Mouse (Mus musculus) lung, adult 2 months (tissue): ENCODE measurements at regions not wholly inside any gene's neighbourhood (a gene's known extent, or its start where the extent isn't known, plus 50 kb on each side); places are given as distances from the start of the nearest gene placed in this dataset.

ENCODE experiments used
- CTCF ChIP-seq: fragments of 200-500 bp; IDR thresholded peaks from 2 replicates; pipeline ENCODE4 v1.5.1; 2011; ENCODE audit warnings: mild to moderate bottlenecking, low read length, control low read depth; ENCODE audit not compliant: insufficient read depth
- POLR2A ChIP-seq: fragments of 200-500 bp; IDR thresholded peaks from 2 replicates; pipeline ENCODE4 v1.6.1; 2011; ENCODE audit warnings: low read depth, mild to moderate bottlenecking, control low read depth, low read length, borderline replicate concordance; ENCODE audit errors: extremely low read depth

- TF ChIP-seq POLR2A (no peak), CTCF (no peak)
These were observed 81.6 kb upstream of the Pcdh8 start for GRCm38 (mm10) chr14:79852683-79853082.
